Mouse (Mus musculus): ENCODE results near the gene Rffl. TPM values are rescaled to one million over a fixed set of nuclear protein-coding genes. Genes with fewer than 3 reads are reported as not detected.

Gene Rffl
- polyA plus RNA-seq, 1 experiment from 2014 or later, result 13.8 TPM

DNA sequence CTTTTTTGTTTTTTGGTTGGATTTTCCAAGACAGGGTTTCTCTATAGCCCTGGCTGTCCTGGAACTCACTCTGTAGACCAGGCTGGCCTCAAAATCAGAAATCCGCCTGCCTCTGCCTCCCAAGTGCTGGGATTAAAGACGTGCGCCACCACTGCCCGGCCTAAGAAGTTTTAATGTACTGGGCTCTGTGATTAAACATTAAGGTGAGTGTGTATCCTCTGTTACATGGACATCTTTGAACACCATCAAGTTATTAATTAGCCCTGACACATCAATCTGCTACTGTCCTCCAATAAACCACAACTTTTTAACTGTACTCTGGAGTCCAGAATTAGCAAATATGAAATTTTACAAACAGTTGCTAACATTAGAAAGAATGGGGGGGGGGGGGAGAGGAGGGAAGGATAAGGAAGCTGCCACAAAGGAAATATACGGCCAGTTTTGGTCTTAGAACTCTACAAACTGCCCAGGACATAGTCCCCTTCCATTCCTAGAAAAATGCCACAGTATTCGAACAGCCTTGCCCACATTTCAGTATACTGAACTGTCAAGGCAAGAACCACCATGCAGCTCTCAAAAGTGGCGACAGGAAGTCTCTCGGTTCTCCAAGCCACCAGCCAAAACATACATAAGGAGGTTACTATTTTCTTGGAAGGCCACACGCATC, 1.4 kb downstream of the Rffl start:
- Histone ChIP-seq H3K4me1 (replicated peaks) (no peaks in the 10 kb centered on the region), H3K27me3 (replicated peaks) (no peaks in the 10 kb centered on the region), H3K4me3 (replicated peaks) (peak overlapping the region; percentile 93), H3K9me3 (no peaks in the 10 kb centered on the region), H3K9ac (peak overlapping the region; percentile 88; the same call in 1 of the 2 replicates), H3K27ac (no peak overlapping the region), H3K36me3 (no peaks in the 10 kb centered on the region), H3K4me2 (replicated peaks) (peak overlapping the region; percentile 85)
- ATAC-seq, result no peak
- 59% methylated on average over 9 of the region's 9 CpGs for WGBS

DNA sequence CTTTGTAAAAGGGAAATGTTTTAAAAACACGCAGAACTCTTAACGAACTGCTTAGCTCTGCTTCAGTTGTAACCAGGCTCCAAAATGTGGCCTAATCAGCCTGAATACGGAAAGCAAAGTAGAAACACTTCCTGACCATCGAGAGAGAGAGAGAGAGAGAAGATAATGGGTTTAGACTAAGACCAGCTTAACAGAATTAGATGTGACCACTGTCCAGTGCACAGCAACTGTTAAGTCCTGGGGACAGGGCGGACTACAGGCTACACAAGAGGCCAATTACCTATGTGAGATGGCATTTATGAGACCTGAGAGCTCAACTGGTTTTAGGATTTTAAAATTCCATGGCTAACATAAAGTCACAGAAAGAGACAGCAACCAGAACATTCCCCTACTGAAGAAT, 3.1 kb downstream of the Rffl start:
- ATAC-seq, result no peak
- WGBS, result 80% methylated on average over 5 of the region's 5 CpGs
- Histone ChIP-seq H3K36me3 (no peaks in the 10 kb centered on the region), H3K9ac (no peak overlapping the region), H3K27me3 (replicated peaks) (no peaks in the 10 kb centered on the region), H3K4me2 (replicated peaks) (no peak overlapping the region), H3K27ac (no peak overlapping the region), H3K9me3 (no peaks in the 10 kb centered on the region), H3K4me3 (replicated peaks) (no peak overlapping the region), H3K4me1 (replicated peaks) (0 out of 2 replicates have a peak, but pooled peaks cover 3% of the 10 kb centered on the region)

- ATAC-seq, result no peak
- no peak overlapping the region for H3K4me2 ChIP-seq (replicated peaks)
- H3K27me3 ChIP-seq (replicated peaks), result no peaks in the 10 kb centered on the region
- H3K27ac ChIP-seq, result no peak overlapping the region
- no peaks in the 10 kb centered on the region for H3K36me3 ChIP-seq
- H3K4me3 ChIP-seq (replicated peaks), result no peak overlapping the region
- no peaks in the 10 kb centered on the region for H3K9me3 ChIP-seq
- no peak overlapping the region for H3K9ac ChIP-seq
- WGBS, result 37% methylated on average over 7 of the region's 7 CpGs
- peaks cover 3% of the 10 kb centered on the region; the same call in 1 of the 2 replicates for H3K4me1 ChIP-seq (replicated peaks)
Observed at GRCm38 (mm10) chr11:82866850-82867564, 4.0 kb downstream of the Rffl start.

GRCm38 (mm10) chr11:82865957-82866356, 5.1 kb downstream of the Rffl start:
- ATAC-seq, result no peak
- WGBS, result 82% methylated on average over 10 of the region's 10 CpGs

DNA sequence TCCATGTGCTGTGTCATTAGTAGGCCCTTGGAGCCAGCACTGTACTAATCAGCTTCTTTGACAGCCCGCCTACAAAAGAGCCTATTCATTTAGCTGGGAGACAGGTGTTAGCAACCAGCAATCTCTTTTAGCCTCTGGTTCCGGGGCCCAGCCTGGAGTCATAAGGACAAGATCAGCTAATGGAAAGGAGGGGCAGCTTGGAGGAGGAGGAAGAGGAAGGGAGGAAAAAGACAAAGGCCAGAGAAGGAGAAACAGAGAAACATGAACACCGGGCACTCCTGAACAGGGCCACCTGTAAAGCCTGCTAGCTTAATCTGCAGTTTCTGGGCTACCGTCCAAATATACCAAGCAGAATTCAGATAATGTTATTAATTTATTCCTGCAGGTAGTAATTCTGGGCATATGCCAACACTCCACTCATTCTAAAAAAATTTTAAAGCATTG, 7.5 kb downstream of the Rffl start:
- Histone ChIP-seq H3K36me3 (no peaks in the 10 kb centered on the region), H3K9ac (no peak overlapping the region), H3K4me2 (replicated peaks) (no peak overlapping the region), H3K27me3 (replicated peaks) (no peaks in the 10 kb centered on the region), H3K4me3 (replicated peaks) (no peak overlapping the region), H3K4me1 (replicated peaks) (peaks cover 11% of the 10 kb centered on the region; the same call in 1 of the 2 replicates), H3K9me3 (no peaks in the 10 kb centered on the region), H3K27ac (no peak overlapping the region)
- WGBS, result 58% methylated on average over 4 of the region's 4 CpGs
- peak; percentile 83 for ATAC-seq

More at GRCm38 (mm10) chr11:82865957-82866356, 5.1 kb downstream of the Rffl start:
- Histone ChIP-seq H3K9me3 (no peaks in the 10 kb centered on the region), H3K4me1 (replicated peaks) (peaks cover 11% of the 10 kb centered on the region; the same call in 1 of the 2 replicates), H3K9ac (no peak overlapping the region), H3K27ac (no peak overlapping the region), H3K4me2 (replicated peaks) (no peak overlapping the region), H3K27me3 (replicated peaks) (no peaks in the 10 kb centered on the region), H3K36me3 (no peaks in the 10 kb centered on the region), H3K4me3 (replicated peaks) (no peak overlapping the region)

DNA sequence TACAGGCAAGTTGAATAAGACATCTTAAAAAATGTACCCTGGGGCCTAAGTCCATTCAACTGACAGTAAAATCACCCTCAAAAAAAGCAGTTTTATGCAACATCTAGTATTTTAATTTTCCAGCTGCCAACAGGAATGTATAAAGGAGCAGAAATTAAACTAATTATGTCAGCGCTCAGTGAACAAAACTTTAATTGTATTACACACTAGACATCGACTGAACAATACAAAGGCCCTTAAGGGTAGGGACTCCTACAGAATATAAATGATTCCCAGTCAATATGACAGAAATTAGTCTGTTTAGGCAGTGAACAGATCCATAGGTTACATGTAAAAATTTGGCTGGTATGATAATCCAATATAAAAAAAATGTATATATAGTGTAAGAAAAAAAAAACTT, 8.0 kb downstream of the Rffl start:
- 80% methylated on average over 2 of the region's 2 CpGs for WGBS
- Histone ChIP-seq H3K27me3 (replicated peaks) (no peaks in the 10 kb centered on the region), H3K9ac (no peak overlapping the region), H3K4me2 (replicated peaks) (no peak overlapping the region), H3K4me1 (replicated peaks) (peaks cover 11% of the 10 kb centered on the region; the same call in 1 of the 2 replicates), H3K27ac (no peak overlapping the region), H3K9me3 (no peaks in the 10 kb centered on the region), H3K4me3 (replicated peaks) (no peak overlapping the region), H3K36me3 (no peaks in the 10 kb centered on the region)
- ATAC-seq, result no peak

DNA sequence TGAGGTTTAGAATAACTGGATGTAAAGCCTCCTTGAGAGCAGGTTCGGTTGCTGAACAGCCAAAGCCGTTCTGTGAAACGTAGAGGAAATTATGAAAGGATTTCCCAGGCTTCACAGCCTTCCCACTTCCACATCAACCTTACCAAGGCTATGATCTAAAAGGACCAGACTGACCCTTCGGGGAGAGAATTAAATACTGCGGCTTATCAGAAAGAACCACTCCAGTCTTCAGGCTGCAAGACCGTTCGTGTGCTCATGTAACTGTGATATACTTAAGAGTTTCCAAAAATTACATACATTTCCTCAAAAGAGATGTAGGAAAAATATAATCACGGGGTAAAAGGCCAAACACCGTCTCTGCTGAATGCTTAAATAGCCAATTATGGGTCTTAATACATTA, 8.4 kb downstream of the Rffl start:
- H3K4me2 ChIP-seq (replicated peaks), result no peak overlapping the region
- no peak overlapping the region for H3K9ac ChIP-seq
- no peaks in the 10 kb centered on the region for H3K36me3 ChIP-seq
- no peaks in the 10 kb centered on the region for H3K27me3 ChIP-seq (replicated peaks)
- 87% methylated on average over 9 of the region's 9 CpGs for WGBS
- no peak overlapping the region for H3K27ac ChIP-seq
- no peak overlapping the region for H3K4me3 ChIP-seq (replicated peaks)
- peaks cover 11% of the 10 kb centered on the region; the same call in 1 of the 2 replicates for H3K4me1 ChIP-seq (replicated peaks)
- no peak for ATAC-seq
- H3K9me3 ChIP-seq, result no peaks in the 10 kb centered on the region

DNA sequence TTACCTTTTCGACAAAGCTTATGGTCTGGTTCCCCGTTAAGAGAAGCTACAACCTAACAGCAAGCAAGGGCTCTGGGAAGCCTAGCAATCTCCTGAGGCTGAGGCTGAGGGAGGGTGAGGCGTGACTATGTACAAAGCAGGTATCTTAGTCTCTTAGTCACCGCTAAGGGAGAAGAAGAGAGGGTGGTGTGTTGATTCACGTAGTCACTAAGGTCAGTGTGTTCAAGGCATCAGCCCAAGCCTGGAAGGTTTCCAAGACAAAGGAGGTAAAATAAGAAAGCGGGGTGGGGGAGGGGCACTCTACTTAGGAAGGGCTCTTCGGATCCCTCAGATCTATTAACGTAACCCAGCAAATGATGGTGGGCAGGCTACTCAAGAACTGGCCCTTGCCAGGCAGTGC, 9.5 kb downstream of the Rffl start:
- Histone ChIP-seq H3K36me3 (no peaks in the 10 kb centered on the region), H3K27ac (no peak overlapping the region), H3K27me3 (replicated peaks) (no peaks in the 10 kb centered on the region), H3K4me3 (replicated peaks) (no peak overlapping the region), H3K9ac (no peak overlapping the region), H3K4me1 (replicated peaks) (peaks cover 11% of the 10 kb centered on the region; the same call in 1 of the 2 replicates), H3K9me3 (no peaks in the 10 kb centered on the region), H3K4me2 (replicated peaks) (no peak overlapping the region)
- 69% methylated on average over 8 of the region's 8 CpGs for WGBS
- peak; percentile 56 for ATAC-seq

DNA sequence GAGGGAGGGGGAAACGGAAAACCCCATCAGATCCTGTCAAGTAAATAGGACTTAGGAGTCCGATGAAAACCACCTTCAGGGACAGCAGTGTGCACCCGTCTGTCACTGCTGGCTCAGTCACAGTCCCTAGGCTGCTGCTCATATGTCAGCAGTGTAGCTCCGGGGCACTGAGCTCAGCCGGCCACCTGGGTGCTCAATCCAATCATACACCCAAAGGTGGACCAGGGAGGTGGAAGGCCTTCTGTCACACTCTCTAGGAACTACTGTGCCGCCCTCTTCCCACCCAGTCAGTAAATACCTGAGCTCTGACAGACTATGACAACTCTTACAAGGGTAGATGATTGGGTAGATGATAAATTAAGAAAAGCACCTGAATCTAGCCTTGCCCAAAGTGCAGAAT, 10.3 kb downstream of the Rffl start:
- no peaks in the 10 kb centered on the region for H3K27me3 ChIP-seq (replicated peaks)
- ATAC-seq, result no peak
- WGBS, result 90% methylated on average over 6 of the region's 6 CpGs
- no peak overlapping the region for H3K4me3 ChIP-seq (replicated peaks)
- H3K9ac ChIP-seq, result no peak overlapping the region
- no peak overlapping the region for H3K4me2 ChIP-seq (replicated peaks)
- no peak overlapping the region for H3K27ac ChIP-seq
- no peaks in the 10 kb centered on the region for H3K36me3 ChIP-seq
- H3K4me1 ChIP-seq (replicated peaks), result peaks cover 11% of the 10 kb centered on the region; the same call in 1 of the 2 replicates
- no peaks in the 10 kb centered on the region for H3K9me3 ChIP-seq

- WGBS, result 71% methylated on average over 13 of the region's 13 CpGs
Observed at GRCm38 (mm10) chr11:82857307-82857848, 13.6 kb downstream of the Rffl start.

GRCm38 (mm10) chr11:82856032-82856431, 15.0 kb downstream of the Rffl start:
- H3K27ac ChIP-seq, result no peak overlapping the region
- no peaks in the 10 kb centered on the region for H3K9me3 ChIP-seq
- WGBS, result 78% methylated on average over 10 of the region's 10 CpGs
- H3K9ac ChIP-seq, result no peak overlapping the region
- H3K4me3 ChIP-seq (replicated peaks), result no peak overlapping the region
- no peak overlapping the region for H3K4me2 ChIP-seq (replicated peaks)
- no peaks in the 10 kb centered on the region for H3K36me3 ChIP-seq
- H3K4me1 ChIP-seq (replicated peaks), result 0 out of 2 replicates have a peak, but pooled peaks cover 2% of the 10 kb centered on the region
- ATAC-seq, result no peak
- no peaks in the 10 kb centered on the region for H3K27me3 ChIP-seq (replicated peaks)

More at GRCm38 (mm10) chr11:82857307-82857848, 13.6 kb downstream of the Rffl start:
- Histone ChIP-seq H3K27me3 (replicated peaks) (no peaks in the 10 kb centered on the region), H3K9me3 (no peaks in the 10 kb centered on the region), H3K4me3 (replicated peaks) (no peak overlapping the region), H3K9ac (no peak overlapping the region), H3K36me3 (no peaks in the 10 kb centered on the region), H3K4me1 (replicated peaks) (peaks cover 10% of the 10 kb centered on the region; the same call in 1 of the 2 replicates), H3K4me2 (replicated peaks) (no peak overlapping the region), H3K27ac (no peak overlapping the region)
- ATAC-seq, result no peak

DNA sequence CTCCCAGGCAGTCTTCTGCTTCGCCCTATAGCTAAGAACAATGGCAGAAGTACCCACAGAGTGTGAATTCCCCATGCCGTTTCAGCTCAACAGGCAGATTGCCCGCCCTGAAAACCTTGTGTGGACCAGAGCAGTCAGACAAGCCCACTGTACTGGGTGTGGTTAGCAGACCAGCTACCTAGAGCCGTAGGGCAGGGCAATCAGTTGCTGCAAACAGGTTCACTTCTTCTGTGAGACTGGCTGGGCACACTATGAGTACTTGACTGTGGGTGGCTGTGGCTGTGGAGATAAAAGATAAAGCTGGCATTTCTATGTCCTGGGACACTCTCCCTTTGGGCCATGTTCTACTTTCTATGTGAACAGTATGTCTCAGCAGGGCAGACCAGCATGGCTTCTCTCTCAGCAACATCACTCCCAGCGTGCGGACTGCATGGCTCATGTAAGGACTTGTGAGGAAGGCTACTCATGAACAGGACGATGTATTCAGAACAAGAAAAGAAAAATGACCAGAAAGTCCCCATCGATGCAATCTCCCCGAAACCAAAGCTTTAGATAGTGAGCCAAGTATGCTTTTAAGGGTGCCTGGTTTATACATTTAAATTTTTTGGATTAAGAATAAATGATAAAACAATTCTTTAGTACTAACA, 15.6 kb downstream of the Rffl start:
- no peak overlapping the region for H3K27ac ChIP-seq
- H3K36me3 ChIP-seq, result no peaks in the 10 kb centered on the region
- peak; percentile 69; the same call in 1 of the 2 replicates for ATAC-seq
- H3K27me3 ChIP-seq (replicated peaks), result no peaks in the 10 kb centered on the region
- H3K9ac ChIP-seq, result no peak overlapping the region
- no peak overlapping the region for H3K4me2 ChIP-seq (replicated peaks)
- H3K9me3 ChIP-seq, result no peaks in the 10 kb centered on the region
- H3K4me1 ChIP-seq (replicated peaks), result 0 out of 2 replicates have a peak, but pooled peaks cover 2% of the 10 kb centered on the region
- WGBS, result 78% methylated on average over 9 of the region's 9 CpGs
- no peak overlapping the region for H3K4me3 ChIP-seq (replicated peaks)

Measured in intestine, embryonic 15.5 days (tissue).